Mouse (Mus musculus): ENCODE results near the gene Cyp2d10.
"Not testable (repeated sequence)": the region's sequence is repeated elsewhere in the genome, so short reads cannot be mapped to it uniquely, and the experiment has no call there.

- TF ChIP-seq POLR2A (IDR thresholded peaks at IDR 0.05; ENCODE audit: low read depth, low read length); CTCF (IDR thresholded peaks at IDR 0.05; ENCODE audit: extremely low read depth, insufficient read length, insufficient replicate concordance, low read depth, low read length): not testable (repeated sequence)
Observed at GRCm38 (mm10) chr15:82456086-82456790, 49.2 kb upstream of the Cyp2d10 start.
